Mouse (Mus musculus): Measurements from ENCODE around the gene Sgpp2. TPM values are rescaled to one million over a fixed set of nuclear protein-coding genes. Genes with fewer than 3 reads are reported as not detected.

Sgpp2 gene
- 1 to 10 TPM; 2.1 to 4.1 TPM for total RNA-seq (2021)
- long read RNA-seq, experiment 1, full-length matches to known transcripts: 3 of 4 reads
- long read RNA-seq, experiment 1, partial matches to known transcripts: 0 of 4 reads
- long read RNA-seq, experiment 1, other reads (novel, unspliced or antisense): 1 of 4 reads
- long read RNA-seq, experiment 2, full-length matches to known transcripts: 3 of 5 reads
- long read RNA-seq, experiment 2, partial matches to known transcripts: 1 of 5 reads
- long read RNA-seq, experiment 2, other reads (novel, unspliced or antisense): 1 of 5 reads

GRCm38 (mm10) chr1:78310021-78310752 is at the start of gene Sgpp2:
Gene Sgpp2 (plus strand): TSS chr1:78310345.
- peak in 1 of 2 experiments; percentile 2 for DNase-seq (ENCODE audit: low spot score in 2 of 2)

GRCm38 (mm10) chr1:78267519-78267918 is 42.6 kb upstream of the Sgpp2 start:
- no peak for DNase-seq (ENCODE audit: low spot score in 2 of 2)

- DNase-seq (ENCODE audit: low spot score in 2 of 2): no peak
These were observed 37.2 kb upstream of the Sgpp2 start for GRCm38 (mm10) chr1:78272915-78273314.

GRCm38 (mm10) chr1:78279128-78279527 is 31.0 kb upstream of the Sgpp2 start:
- no peak for DNase-seq (ENCODE audit: low spot score in 2 of 2)

- DNase-seq (ENCODE audit: low spot score in 2 of 2): no peak
These were observed 17.7 kb upstream of the Sgpp2 start for GRCm38 (mm10) chr1:78292397-78292796.

GRCm38 (mm10) chr1:78299670-78300225 is 10.4 kb upstream of the Sgpp2 start:
- DNase-seq (ENCODE audit: low spot score in 2 of 2): no peak

GRCm38 (mm10) chr1:78308688-78309087 is 1.5 kb upstream of the Sgpp2 start:
- no peak for DNase-seq (ENCODE audit: low spot score in 2 of 2)

- DNase-seq (ENCODE audit: low spot score in 2 of 2): no peak
These were observed 865 bp upstream of the Sgpp2 start for GRCm38 (mm10) chr1:78309280-78309679.

- no peak for DNase-seq (ENCODE audit: low spot score in 2 of 2)
These were observed 756 bp downstream of the Sgpp2 start for GRCm38 (mm10) chr1:78310861-78311341.

- DNase-seq (ENCODE audit: low spot score in 2 of 2): no peak
These were observed 1.3 kb downstream of the Sgpp2 start for GRCm38 (mm10) chr1:78311482-78311881.

GRCm38 (mm10) chr1:78312917-78313316 is 2.8 kb downstream of the Sgpp2 start:
- no peak for DNase-seq (ENCODE audit: low spot score in 2 of 2)

GRCm38 (mm10) chr1:78313961-78314360 is 3.8 kb downstream of the Sgpp2 start:
- no peak for DNase-seq (ENCODE audit: low spot score in 2 of 2)

- DNase-seq (ENCODE audit: low spot score in 2 of 2): no peak
These were observed 8.1 kb downstream of the Sgpp2 start for GRCm38 (mm10) chr1:78318089-78318760.

GRCm38 (mm10) chr1:78320291-78320690 is 10.1 kb downstream of the Sgpp2 start:
- DNase-seq (ENCODE audit: low spot score in 2 of 2): no peak

GRCm38 (mm10) chr1:78322098-78322778 is 12.1 kb downstream of the Sgpp2 start:
- no peak for DNase-seq (ENCODE audit: low spot score in 2 of 2)

- DNase-seq (ENCODE audit: low spot score in 2 of 2): no peak
These were observed 12.7 kb downstream of the Sgpp2 start for GRCm38 (mm10) chr1:78322844-78323243.

GRCm38 (mm10) chr1:78324044-78324443 is 13.9 kb downstream of the Sgpp2 start:
- no peak for DNase-seq (ENCODE audit: low spot score in 2 of 2)

GRCm38 (mm10) chr1:78325851-78326250 is 15.7 kb downstream of the Sgpp2 start:
- no peak for DNase-seq (ENCODE audit: low spot score in 2 of 2)

- DNase-seq (ENCODE audit: low spot score in 2 of 2): no peak
These were observed 18.5 kb downstream of the Sgpp2 start for GRCm38 (mm10) chr1:78328646-78329045.

GRCm38 (mm10) chr1:78329861-78330260 is 19.7 kb downstream of the Sgpp2 start:
- DNase-seq (ENCODE audit: low spot score in 2 of 2): no peak

- no peak for DNase-seq (ENCODE audit: low spot score in 2 of 2)
These were observed 20.5 kb downstream of the Sgpp2 start for GRCm38 (mm10) chr1:78330620-78331158.
